Mouse (Mus musculus): ENCODE data around the gene Ctnnd2. TPM values are rescaled to one million over a fixed set of nuclear protein-coding genes. Genes with fewer than 3 reads are reported as not detected.
A peak's percentile ranks its signal among the peaks of the same experiment; 100 is the strongest.

The Ctnnd2 gene
- polyA plus RNA-seq, 1 experiment from 2014 or later: 0.16 TPM

- Histone ChIP-seq H3K27ac (no peak overlapping the region), H3K4me3 (replicated peaks) (no peak overlapping the region), H3K27me3 (no peaks in the 10 kb centered on the region), H3K36me3 (no peaks in the 10 kb centered on the region), H3K4me1 (replicated peaks) (no peaks in the 10 kb centered on the region), H3K9me3 (replicated peaks) (no peaks in the 10 kb centered on the region), H3K9ac (no peak overlapping the region), H3K4me2 (no peak overlapping the region)
- no peak for DNase-seq
- no peak for ATAC-seq (ENCODE audit: low read depth)
- 61% methylated on average over 5 of the region's 5 CpGs for WGBS (ENCODE audit: insufficient replicate concordance)
These were observed 525.0 kb downstream of the Ctnnd2 start for GRCm38 (mm10) chr15:30697356-30697755.

DNA sequence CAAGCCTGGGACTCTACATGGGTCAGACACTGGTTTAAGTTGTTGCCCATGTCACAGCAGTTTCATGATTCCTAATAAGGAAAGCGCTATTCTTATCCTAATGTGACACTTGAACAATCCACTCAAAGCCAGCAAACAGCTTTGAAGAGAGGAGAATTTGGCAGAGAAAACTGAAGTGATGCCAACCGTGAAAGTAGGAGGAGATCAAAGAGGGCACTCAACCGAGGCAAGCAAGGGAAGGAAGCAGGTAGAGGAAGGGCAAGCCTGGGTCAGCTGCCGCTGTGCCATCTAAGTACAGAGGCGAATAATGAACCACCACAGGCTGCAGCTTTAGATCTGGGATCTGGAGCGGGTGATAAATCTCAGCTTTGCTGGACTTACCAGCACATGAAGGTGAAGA is 528.4 kb downstream of the Ctnnd2 start:
- ATAC-seq (ENCODE audit: low read depth) (no peak), DNase-seq (no peak)
- H3K9ac ChIP-seq: no peak overlapping the region
- H3K4me1 ChIP-seq (replicated peaks): no peaks in the 10 kb centered on the region
- H3K27ac ChIP-seq: no peak overlapping the region
- no peak overlapping the region for H3K4me2 ChIP-seq
- no peaks in the 10 kb centered on the region for H3K36me3 ChIP-seq
- 65% methylated on average over 6 of the region's 6 CpGs for WGBS (ENCODE audit: insufficient replicate concordance)
- no peaks in the 10 kb centered on the region for H3K9me3 ChIP-seq (replicated peaks)
- H3K4me3 ChIP-seq (replicated peaks): no peak overlapping the region
- no peaks in the 10 kb centered on the region for H3K27me3 ChIP-seq

DNA sequence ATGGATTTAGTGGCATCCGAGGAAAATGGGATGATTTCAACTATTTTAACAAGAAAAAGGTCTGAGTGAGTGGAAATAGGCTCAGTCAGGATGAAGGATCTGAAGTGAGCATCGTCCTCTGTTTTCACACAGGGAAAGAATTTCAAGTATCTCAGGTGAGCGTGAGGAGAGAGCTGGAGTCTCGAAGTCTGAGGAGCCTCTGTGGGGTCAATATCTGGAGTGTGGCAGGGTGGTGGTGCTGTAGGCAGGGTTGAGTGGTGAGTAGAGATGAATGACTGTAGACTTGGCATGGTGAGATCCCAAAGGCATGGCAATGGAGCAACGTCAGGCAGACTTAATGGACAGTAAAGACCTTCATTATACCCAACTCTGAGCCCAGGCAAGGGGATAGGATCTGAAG is 529.2 kb downstream of the Ctnnd2 start:
- no peak overlapping the region for H3K27ac ChIP-seq
- H3K4me3 ChIP-seq (replicated peaks): no peak overlapping the region
- no peaks in the 10 kb centered on the region for H3K27me3 ChIP-seq
- no peaks in the 10 kb centered on the region for H3K9me3 ChIP-seq (replicated peaks)
- no peak overlapping the region for H3K9ac ChIP-seq
- 43% methylated on average over 5 of the region's 5 CpGs for WGBS (ENCODE audit: insufficient replicate concordance)
- ATAC-seq (ENCODE audit: low read depth) (no peak), DNase-seq (no peak)
- H3K4me2 ChIP-seq: no peak overlapping the region
- no peaks in the 10 kb centered on the region for H3K36me3 ChIP-seq
- no peaks in the 10 kb centered on the region for H3K4me1 ChIP-seq (replicated peaks)

- Histone ChIP-seq H3K36me3 (no peaks in the 10 kb centered on the region), H3K27ac (no peak overlapping the region), H3K4me3 (replicated peaks) (no peak overlapping the region), H3K9me3 (replicated peaks) (no peaks in the 10 kb centered on the region), H3K4me1 (replicated peaks) (no peaks in the 10 kb centered on the region), H3K4me2 (no peak overlapping the region), H3K27me3 (no peaks in the 10 kb centered on the region), H3K9ac (no peak overlapping the region)
- WGBS (ENCODE audit: insufficient replicate concordance): 78% methylated on average over 10 of the region's 10 CpGs
- ATAC-seq (ENCODE audit: low read depth) (no peak), DNase-seq (no peak)
These were observed 536.8 kb downstream of the Ctnnd2 start for GRCm38 (mm10) chr15:30709026-30709753.

GRCm38 (mm10) chr15:30709754-30710105 is 537.3 kb downstream of the Ctnnd2 start:
- Histone ChIP-seq H3K9me3 (replicated peaks) (no peaks in the 10 kb centered on the region), H3K4me1 (replicated peaks) (no peaks in the 10 kb centered on the region), H3K9ac (no peak overlapping the region), H3K4me2 (no peak overlapping the region), H3K4me3 (replicated peaks) (no peak overlapping the region), H3K27me3 (no peaks in the 10 kb centered on the region), H3K27ac (no peak overlapping the region), H3K36me3 (no peaks in the 10 kb centered on the region)
- WGBS (ENCODE audit: insufficient replicate concordance): 66% methylated on average over 2 of the region's 2 CpGs
- ATAC-seq (ENCODE audit: low read depth) (no peak), DNase-seq (no peak)

DNA sequence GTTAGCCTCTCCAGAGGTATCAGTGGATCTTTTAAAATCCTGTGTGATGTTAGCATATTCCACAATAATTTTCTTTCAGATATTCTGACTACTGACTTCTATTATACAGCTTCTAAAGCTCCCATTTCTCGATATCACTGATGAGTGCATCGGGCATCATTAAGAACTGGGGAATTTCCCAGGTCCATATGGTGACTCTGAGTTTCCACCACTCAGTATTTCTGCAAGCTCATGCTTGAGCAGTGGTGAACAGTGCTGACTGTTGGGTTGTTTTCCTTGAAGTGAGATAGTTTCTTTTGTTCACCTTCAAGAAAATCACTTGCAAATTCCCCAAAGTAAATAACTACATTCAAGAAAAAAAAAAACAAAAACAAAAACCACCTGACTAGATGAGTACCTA is 542.4 kb downstream of the Ctnnd2 start:
- Histone ChIP-seq H3K9me3 (replicated peaks) (no peaks in the 10 kb centered on the region), H3K27ac (no peak overlapping the region), H3K27me3 (no peaks in the 10 kb centered on the region), H3K4me2 (no peak overlapping the region), H3K36me3 (no peaks in the 10 kb centered on the region), H3K9ac (no peak overlapping the region), H3K4me1 (replicated peaks) (no peaks in the 10 kb centered on the region), H3K4me3 (replicated peaks) (no peak overlapping the region)
- DNase-seq: no peak
- WGBS (ENCODE audit: insufficient replicate concordance): 82% methylated on average over 2 of the region's 2 CpGs
- no peak for ATAC-seq (ENCODE audit: low read depth)

DNA sequence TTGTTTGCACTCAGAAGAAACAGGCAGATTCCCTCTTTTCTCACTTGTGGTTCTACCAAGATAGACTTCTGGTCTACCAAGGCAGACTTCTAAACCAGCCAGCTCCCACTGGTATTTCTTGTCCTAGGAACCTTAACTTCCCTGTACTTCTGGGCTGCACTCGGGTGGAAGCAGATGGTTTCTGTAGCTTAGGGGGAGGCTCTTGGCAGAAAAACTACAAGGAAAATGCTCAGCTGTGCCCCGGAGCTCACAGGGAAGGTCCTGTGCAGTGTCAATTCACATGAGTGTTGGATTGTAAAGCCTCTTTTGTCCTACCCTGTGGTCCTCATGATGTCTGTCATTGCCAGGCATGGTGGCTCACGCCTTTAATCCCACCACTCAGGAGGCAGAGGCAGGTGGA is 546.4 kb downstream of the Ctnnd2 start:
- ATAC-seq (ENCODE audit: low read depth): no peak
- Histone ChIP-seq H3K27me3 (no peaks in the 10 kb centered on the region), H3K4me1 (replicated peaks) (no peaks in the 10 kb centered on the region), H3K9me3 (replicated peaks) (no peaks in the 10 kb centered on the region), H3K9ac (no peak overlapping the region), H3K27ac (no peak overlapping the region), H3K4me3 (replicated peaks) (no peak overlapping the region), H3K4me2 (no peak overlapping the region), H3K36me3 (no peaks in the 10 kb centered on the region)
- DNase-seq: no peak
- WGBS (ENCODE audit: insufficient replicate concordance): 49% methylated on average over 3 of the region's 3 CpGs

- Histone ChIP-seq H3K27me3 (no peaks in the 10 kb centered on the region), H3K4me1 (replicated peaks) (no peaks in the 10 kb centered on the region), H3K4me2 (no peak overlapping the region), H3K27ac (no peak overlapping the region), H3K36me3 (no peaks in the 10 kb centered on the region), H3K4me3 (replicated peaks) (no peak overlapping the region), H3K9me3 (replicated peaks) (no peaks in the 10 kb centered on the region), H3K9ac (no peak overlapping the region)
- 36% methylated on average over 2 of the region's 2 CpGs for WGBS (ENCODE audit: insufficient replicate concordance)
- no peak for ATAC-seq (ENCODE audit: low read depth)
- no peak for DNase-seq
These were observed 546.8 kb downstream of the Ctnnd2 start for GRCm38 (mm10) chr15:30719226-30719625.

- Histone ChIP-seq H3K4me2 (no peak overlapping the region), H3K27me3 (no peaks in the 10 kb centered on the region), H3K9ac (no peak overlapping the region), H3K9me3 (replicated peaks) (no peaks in the 10 kb centered on the region), H3K4me3 (replicated peaks) (no peak overlapping the region), H3K36me3 (no peaks in the 10 kb centered on the region), H3K27ac (no peak overlapping the region), H3K4me1 (replicated peaks) (no peaks in the 10 kb centered on the region)
- ATAC-seq (ENCODE audit: low read depth) (no peak), DNase-seq (no peak)
- 58% methylated on average over 2 of the region's 2 CpGs for WGBS (ENCODE audit: insufficient replicate concordance)
These were observed 548.7 kb downstream of the Ctnnd2 start for GRCm38 (mm10) chr15:30721098-30721497.

GRCm38 (mm10) chr15:30726066-30726465 is 553.7 kb downstream of the Ctnnd2 start:
- Histone ChIP-seq H3K27ac (no peak overlapping the region), H3K9ac (no peak overlapping the region), H3K27me3 (no peaks in the 10 kb centered on the region), H3K4me3 (replicated peaks) (no peak overlapping the region), H3K9me3 (replicated peaks) (no peaks in the 10 kb centered on the region; the same call in 1 of the 2 replicates), H3K36me3 (no peaks in the 10 kb centered on the region), H3K4me2 (no peak overlapping the region), H3K4me1 (replicated peaks) (no peaks in the 10 kb centered on the region)
- 74% methylated on average over 5 of the region's 5 CpGs for WGBS (ENCODE audit: insufficient replicate concordance)
- DNase-seq (no peak), ATAC-seq (ENCODE audit: low read depth) (no peak)

DNA sequence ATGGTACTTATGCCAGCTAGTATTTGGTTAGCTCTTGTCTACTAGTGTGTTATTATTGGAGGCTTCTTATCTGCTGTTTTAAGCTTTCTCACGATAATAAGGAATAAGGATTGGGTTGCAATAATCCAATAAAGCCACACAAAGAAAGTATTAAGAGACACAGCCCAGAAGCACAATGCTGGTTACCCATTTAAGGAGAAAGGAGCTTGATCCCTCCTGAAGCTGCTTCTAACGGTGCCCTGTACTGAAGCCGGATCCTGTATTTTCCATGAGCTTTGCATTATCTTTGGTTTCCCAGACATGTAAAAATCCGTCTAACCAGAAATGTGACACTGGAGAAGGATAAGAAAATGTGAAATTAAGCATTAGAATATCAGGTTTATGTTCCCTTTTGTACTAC is 565.8 kb downstream of the Ctnnd2 start:
- H3K27me3 ChIP-seq: no peaks in the 10 kb centered on the region
- no peak overlapping the region for H3K9ac ChIP-seq
- no peak overlapping the region for H3K4me2 ChIP-seq
- DNase-seq: no peak
- ATAC-seq (ENCODE audit: low read depth): no peak
- H3K9me3 ChIP-seq (replicated peaks): no peaks in the 10 kb centered on the region
- no peaks in the 10 kb centered on the region for H3K4me1 ChIP-seq (replicated peaks)
- H3K36me3 ChIP-seq: no peaks in the 10 kb centered on the region
- H3K4me3 ChIP-seq (replicated peaks): no peak overlapping the region
- WGBS (ENCODE audit: insufficient replicate concordance): 70% methylated on average over 4 of the region's 4 CpGs
- H3K27ac ChIP-seq: no peak overlapping the region

GRCm38 (mm10) chr15:30740728-30741127 is 568.3 kb downstream of the Ctnnd2 start:
- Histone ChIP-seq H3K9me3 (replicated peaks) (no peaks in the 10 kb centered on the region), H3K4me2 (no peak overlapping the region), H3K36me3 (no peaks in the 10 kb centered on the region), H3K27me3 (no peaks in the 10 kb centered on the region), H3K4me3 (replicated peaks) (no peak overlapping the region), H3K4me1 (replicated peaks) (no peaks in the 10 kb centered on the region), H3K9ac (no peak overlapping the region), H3K27ac (no peak overlapping the region)
- peak; percentile 1 for DNase-seq
- no peak for ATAC-seq (ENCODE audit: low read depth)
- WGBS (ENCODE audit: insufficient replicate concordance): 16% methylated on average over 6 of the region's 6 CpGs

Data from liver, embryonic 13.5 days (tissue).